Mouse (Mus musculus) lung, postnatal 0 days (tissue): ENCODE measurements around the gene Gzme.
"Not testable (repeated sequence)": the region's sequence is repeated elsewhere in the genome, so short reads cannot be mapped to it uniquely, and the experiment has no call there.

Experiments
- CTCF ChIP-seq: IDR thresholded peaks from 2 replicates; pipeline ENCODE4 v1.5.1; 2016; ENCODE audit warnings: antibody characterized with exemption, mild to moderate bottlenecking
- EP300 ChIP-seq: IDR thresholded peaks from 2 replicates; pipeline ENCODE4 v1.6.1; 2016; ENCODE audit warnings: antibody characterized with exemption, mild to moderate bottlenecking, control low read depth

GRCm38 (mm10) chr14:56115531-56116310 lies 4.7 kb downstream of the Gzme start:
- not testable (repeated sequence) for TF ChIP-seq CTCF, EP300
